Mouse (Mus musculus): ENCODE data around the gene Nup107. TPM values are rescaled to one million over a fixed set of nuclear protein-coding genes. Genes with fewer than 3 reads are reported as not detected.
"Not testable (repeated sequence)": the region's sequence is repeated elsewhere in the genome, so short reads cannot be mapped to it uniquely, and the experiment has no call there.

The Nup107 gene
- polyA plus RNA-seq, 1 experiment, result 1.0 TPM

DNA sequence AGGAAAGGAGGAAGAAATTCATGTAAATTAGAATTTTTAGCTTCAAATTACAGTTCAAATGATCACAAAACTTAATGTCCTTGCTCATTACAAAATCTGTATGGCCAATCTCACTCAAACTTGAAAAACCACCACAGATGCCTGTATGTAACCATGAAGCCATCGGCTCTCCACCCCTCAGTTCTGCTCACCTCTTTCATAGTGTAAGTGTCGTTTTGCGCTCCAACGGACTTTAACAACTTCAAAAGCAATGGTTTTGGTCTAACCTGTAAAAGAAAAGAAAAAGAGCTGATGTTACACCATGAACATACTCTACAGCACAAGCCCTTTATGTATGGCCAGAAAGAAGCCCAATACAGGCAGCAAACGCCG, 87.6 kb downstream of the Nup107 start:
- Histone ChIP-seq H3K27me3 (ENCODE audit: control insufficient read depth) (no peaks in the 10 kb centered on the region), H3K9me3 (ENCODE audit: control insufficient read depth, low read length) (no peaks in the 10 kb centered on the region), H3K36me3 (ENCODE audit: control insufficient read depth) (peaks cover 84% of the 10 kb centered on the region), H3K4me3 (replicated peaks) (no peak overlapping the region), H3K4me1 (ENCODE audit: control insufficient read depth) (peaks cover 19% of the 10 kb centered on the region)
- TF ChIP-seq GATA1 (IDR thresholded peaks at IDR 0.05; ENCODE audit: low read length), result no peak
- TF ChIP-seq TAL1 (IDR thresholded peaks at IDR 0.05; ENCODE audit: low read length), result no peak

DNA sequence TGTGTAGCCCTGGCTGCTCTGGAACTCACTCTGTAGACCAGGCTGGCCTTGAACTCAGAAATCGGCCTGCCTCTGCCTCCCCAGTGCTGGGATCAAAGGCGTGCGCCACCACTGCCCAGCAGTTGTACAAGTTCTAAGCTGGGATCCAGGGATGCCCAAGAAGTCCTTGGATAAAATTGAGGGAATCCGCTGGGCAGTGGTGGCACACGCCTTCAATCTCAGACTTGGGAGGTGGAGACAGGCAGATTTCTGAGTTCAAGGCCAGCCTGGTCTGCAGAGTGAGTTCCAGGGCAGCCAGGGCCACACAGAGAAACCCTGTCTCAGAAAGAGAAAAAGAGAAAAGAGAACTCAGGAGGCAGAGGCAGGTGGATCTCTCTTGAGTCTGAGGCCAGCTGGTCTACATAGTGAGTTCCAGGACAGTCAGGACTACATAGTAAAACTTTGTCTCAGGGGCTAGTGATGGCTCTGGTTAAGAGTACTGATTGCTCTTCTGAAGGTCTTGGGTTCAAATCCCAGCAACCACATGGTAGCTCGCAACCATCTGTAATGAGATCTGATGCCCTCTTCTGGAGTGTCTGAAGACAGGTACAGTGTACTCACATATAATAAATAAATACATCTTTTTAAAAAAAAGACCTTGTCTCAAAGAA, 88.1 kb downstream of the Nup107 start:
- Histone ChIP-seq H3K36me3 (ENCODE audit: control insufficient read depth) (peaks cover 89% of the 10 kb centered on the region), H3K4me1 (ENCODE audit: control insufficient read depth) (peaks cover 19% of the 10 kb centered on the region)
- not testable (repeated sequence) for H3K9me3 ChIP-seq (ENCODE audit: control insufficient read depth, low read length); H3K4me3 ChIP-seq (replicated peaks); H3K27me3 ChIP-seq (ENCODE audit: control insufficient read depth)

DNA sequence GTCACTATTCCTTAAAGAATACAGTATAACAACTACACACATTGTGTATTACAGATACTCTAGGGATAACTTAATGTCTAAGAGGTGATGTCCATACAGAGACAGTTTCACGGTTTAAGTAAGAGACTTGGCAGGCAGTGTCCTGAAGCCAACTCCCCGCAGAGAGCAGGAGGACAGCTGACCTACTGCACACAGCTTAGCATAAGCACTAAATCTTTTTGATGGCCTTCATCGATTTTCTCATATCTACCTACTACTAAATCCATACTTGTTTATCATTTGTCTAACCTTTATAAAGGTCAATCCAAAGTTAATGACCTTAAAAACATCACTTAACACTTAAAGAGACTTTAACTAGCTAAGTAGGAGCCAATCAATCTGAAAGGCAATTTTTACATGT, 89.0 kb downstream of the Nup107 start:
- TF ChIP-seq TAL1 (IDR thresholded peaks at IDR 0.05; ENCODE audit: low read length), result no peak
- no peak for TF ChIP-seq GATA1 (IDR thresholded peaks at IDR 0.05; ENCODE audit: low read length)
- Histone ChIP-seq H3K36me3 (ENCODE audit: control insufficient read depth) (peaks cover 93% of the 10 kb centered on the region), H3K4me3 (replicated peaks) (no peak overlapping the region), H3K9me3 (ENCODE audit: control insufficient read depth, low read length) (no peaks in the 10 kb centered on the region), H3K4me1 (ENCODE audit: control insufficient read depth) (peaks cover 11% of the 10 kb centered on the region), H3K27me3 (ENCODE audit: control insufficient read depth) (no peaks in the 10 kb centered on the region)

DNA sequence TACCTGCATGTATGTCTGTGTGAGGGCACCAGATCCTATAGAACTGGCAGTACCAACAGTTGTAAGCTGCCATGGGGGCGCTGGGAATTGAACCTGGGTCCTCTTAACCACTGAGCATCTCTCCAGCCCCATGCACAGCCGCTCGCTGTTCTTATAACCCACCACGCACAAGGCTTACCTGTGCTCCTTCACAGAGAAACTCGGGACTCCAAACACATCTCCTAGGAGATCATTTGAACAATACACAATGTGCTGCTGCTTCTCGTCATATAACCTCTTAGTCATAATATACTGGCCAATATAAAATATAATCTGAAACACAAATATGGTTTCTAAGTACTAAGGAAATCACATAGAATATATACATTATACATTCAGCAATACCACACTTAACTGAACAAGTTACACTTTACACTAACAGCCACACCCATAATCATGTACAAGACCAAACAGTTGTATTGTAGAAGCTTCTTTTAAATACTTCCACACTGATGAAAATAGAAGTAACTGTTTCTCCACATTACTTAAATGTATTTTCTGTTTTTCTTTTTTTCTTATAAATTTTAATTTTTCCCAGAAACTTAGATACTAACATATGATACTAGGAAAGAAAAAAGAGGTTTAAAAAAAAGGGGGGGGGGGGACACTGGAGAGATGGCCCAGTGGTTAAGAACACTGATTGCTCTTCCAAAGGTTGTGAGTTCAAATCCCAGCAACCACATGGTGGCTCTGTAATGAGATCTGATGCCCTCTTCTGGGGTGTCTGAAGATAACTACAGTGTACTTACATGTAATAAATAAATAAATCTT, 90.3 kb downstream of the Nup107 start:
- Histone ChIP-seq H3K4me3 (replicated peaks) (no peak overlapping the region), H3K27me3 (ENCODE audit: control insufficient read depth) (no peaks in the 10 kb centered on the region), H3K4me1 (ENCODE audit: control insufficient read depth) (peaks cover 12% of the 10 kb centered on the region), H3K9me3 (ENCODE audit: control insufficient read depth, low read length) (peaks cover 8% of the 10 kb centered on the region), H3K36me3 (ENCODE audit: control insufficient read depth) (peaks cover 97% of the 10 kb centered on the region)
- TF ChIP-seq GATA1 (IDR thresholded peaks at IDR 0.05; ENCODE audit: low read length), result no peak
- no peak for TF ChIP-seq TAL1 (IDR thresholded peaks at IDR 0.05; ENCODE audit: low read length)

DNA sequence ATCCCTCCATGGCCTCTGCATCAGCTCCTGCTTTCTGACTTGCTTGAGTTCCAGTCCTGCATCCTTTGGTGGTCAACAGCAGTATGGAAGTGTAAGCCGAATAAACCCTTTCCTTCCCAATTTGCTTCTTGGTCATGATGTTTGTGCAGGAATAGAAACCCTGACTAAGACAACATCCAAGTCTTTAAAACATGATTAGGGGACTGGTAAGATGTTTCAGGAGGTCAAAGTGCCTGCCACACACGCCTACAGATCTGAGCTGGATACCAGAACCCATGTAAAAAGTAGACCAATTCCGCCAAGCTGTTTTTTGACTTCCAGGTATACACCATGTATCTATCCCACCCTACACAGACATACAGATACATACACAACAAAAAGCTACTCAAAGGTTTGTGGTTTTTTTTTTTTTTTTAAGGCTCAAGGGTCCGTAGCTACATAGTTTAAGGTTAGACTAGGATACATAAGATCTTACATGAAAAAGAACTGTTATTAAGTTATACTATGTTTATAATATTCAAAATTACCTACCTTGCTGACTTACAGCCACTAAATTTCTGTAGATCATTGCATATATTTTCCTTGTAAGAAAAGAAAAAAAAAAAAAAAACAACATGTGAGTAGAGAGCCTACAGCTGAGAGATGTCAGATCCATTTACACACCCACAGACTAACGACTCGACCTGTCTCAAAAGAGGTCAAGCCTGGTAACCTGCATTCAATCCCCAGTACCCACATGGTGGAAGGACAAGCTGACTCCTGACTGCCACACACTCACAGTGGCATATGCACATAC, 91.3 kb downstream of the Nup107 start:
- H3K36me3 ChIP-seq (ENCODE audit: control insufficient read depth), result peaks cover 97% of the 10 kb centered on the region
- no peaks in the 10 kb centered on the region for H3K27me3 ChIP-seq (ENCODE audit: control insufficient read depth)
- TF ChIP-seq TAL1 (IDR thresholded peaks at IDR 0.05; ENCODE audit: low read length), result no peak
- TF ChIP-seq GATA1 (IDR thresholded peaks at IDR 0.05; ENCODE audit: low read length), result no peak
- H3K9me3 ChIP-seq (ENCODE audit: control insufficient read depth, low read length), result peaks cover 9% of the 10 kb centered on the region
- H3K4me1 ChIP-seq (ENCODE audit: control insufficient read depth), result peaks cover 6% of the 10 kb centered on the region
- H3K4me3 ChIP-seq (replicated peaks), result no peak overlapping the region

Other genes starting within 250 kb of the Nup107 start
- 0.17 TPM in 1 of 2 replicates, not detected in the other for gene Cpm, start 163.2 kb downstream of the Nup107 start, polyA plus RNA-seq (2012)
- 1.5 and 2.1 TPM in 2 replicates for gene Mdm2, start 81.9 kb downstream of the Nup107 start, polyA plus RNA-seq (2012)
- gene Slc35e3, start 46.3 kb downstream of the Nup107 start, polyA plus RNA-seq (2012), result 0.02 TPM in 1 of 2 replicates, not detected in the other
- 1.0 and 1.3 TPM in 2 replicates for gene Rap1b, start 53.3 kb upstream of the Nup107 start, polyA plus RNA-seq (2012)

All from erythroblast, embryonic 14.5 days (primary cell).